Mouse (Mus musculus) lung, adult 2 months (tissue): ENCODE measurements around the gene Ghrh.

Source experiments
- CTCF ChIP-seq: fragments of 200-500 bp; IDR thresholded peaks from 2 replicates; pipeline ENCODE4 v1.5.1; 2011; ENCODE audit warnings: mild to moderate bottlenecking, low read length, control low read depth; ENCODE audit not compliant: insufficient read depth
- POLR2A ChIP-seq: fragments of 200-500 bp; IDR thresholded peaks from 2 replicates; pipeline ENCODE4 v1.6.1; 2011; ENCODE audit warnings: low read depth, mild to moderate bottlenecking, control low read depth, low read length, borderline replicate concordance; ENCODE audit errors: extremely low read depth

GRCm38 (mm10) chr2:157296105-157296689 is 51.1 kb downstream of the Ghrh start:
- TF ChIP-seq CTCF: no peak
- TF ChIP-seq POLR2A: no peak
